Mouse (Mus musculus) stomach, postnatal 0 days (tissue): ENCODE measurements around the gene Ccdc183. TPM values are rescaled to one million over a fixed set of nuclear protein-coding genes. Genes with fewer than 3 reads are reported as not detected.
A peak's percentile ranks its signal among the peaks of the same experiment; 100 is the strongest.

Experiments
- ATAC-seq: fragments of 200-750 bp; cut with Nextera tagmentation; 2 replicates; pipeline ENCODE4 v1.8.0; 2017; ENCODE audit not compliant: low FRiP score, low TSS enrichment
- DNase-seq: peaks from one replicate; pipeline ENCODE4 v3.0.0-alpha.2; 2016; ENCODE audit warnings: low spot score
- H3K27ac ChIP-seq: fragments of 300-500 bp; sonication (generic); replicated peaks from 2 replicates; pipeline ENCODE4 v1.5.1; 2014; ENCODE audit warnings: mild to moderate bottlenecking, control low read depth
- H3K27me3 ChIP-seq: fragments of 300-500 bp; sonication (generic); 2 replicates; pipeline ENCODE4 v1.6.1; 2014; ENCODE audit warnings: low read length; ENCODE audit not compliant: control insufficient read depth, insufficient read depth
- H3K36me3 ChIP-seq: fragments of 300-500 bp; sonication (generic); 2 replicates; pipeline ENCODE4 v1.6.1; 2014; ENCODE audit warnings: low read length, mixed read lengths; ENCODE audit not compliant: control insufficient read depth, insufficient read depth
- H3K4me1 ChIP-seq: fragments of 300-500 bp; sonication (generic); replicated peaks from 2 replicates; pipeline ENCODE4 v1.6.1; 2014; ENCODE audit warnings: antibody characterized with exemption; ENCODE audit not compliant: control insufficient read depth, insufficient read depth
- H3K4me2 ChIP-seq: fragments of 300-500 bp; sonication (generic); replicated peaks from 2 replicates; pipeline ENCODE4 v1.6.1; 2014; ENCODE audit warnings: low read depth, mild to moderate bottlenecking, control low read depth, moderate library complexity
- H3K4me3 ChIP-seq: fragments of 300-500 bp; sonication (generic); 2 replicates; pipeline ENCODE4 v1.5.1; 2014; ENCODE audit warnings: low read depth, low read length, control low read depth
- H3K9ac ChIP-seq: fragments of 300-500 bp; sonication (generic); 2 replicates; pipeline ENCODE4 v1.6.1; 2014; ENCODE audit warnings: mild to moderate bottlenecking, low read length, control low read depth, mixed read lengths
- H3K9me3 ChIP-seq: fragments of 300-500 bp; sonication (generic); 2 replicates; pipeline ENCODE4 v1.6.1; 2016; ENCODE audit warnings: low read length; ENCODE audit not compliant: control insufficient read depth
- CTCF ChIP-seq: IDR thresholded peaks from 2 replicates; pipeline ENCODE4 v1.5.1; 2016; ENCODE audit warnings: antibody characterized with exemption, low read depth, mild to moderate bottlenecking, moderate library complexity
- EP300 ChIP-seq: optimal IDR thresholded peaks from 2 replicates; pipeline ENCODE3; 2016; ENCODE audit warnings: antibody characterized with exemption
- WGBS: fragments of 180-500 bp; shearing (Covaris S2); extraction: QIAGEN DNeasy Blood & Tissue Kit; methylation state at CpG from one replicate; pipeline ENCODE4 v1.1.7; 2014; 5-methylcytosine and 5-hydroxymethylcytosine counted together
- polyA plus RNA-seq: library from polyadenylated mRNA; unstranded; fragments of >200 nt; fragmentation: Nextera tagmentation; extraction: Ambion mirVana; gene quantifications from 2 replicates; pipeline ENCODE4 v1.2.1, GENCODE M21; 2015

Ccdc183 gene
- polyA plus RNA-seq, 1 experiment from 2014 or later, result 0.21 TPM

DNA sequence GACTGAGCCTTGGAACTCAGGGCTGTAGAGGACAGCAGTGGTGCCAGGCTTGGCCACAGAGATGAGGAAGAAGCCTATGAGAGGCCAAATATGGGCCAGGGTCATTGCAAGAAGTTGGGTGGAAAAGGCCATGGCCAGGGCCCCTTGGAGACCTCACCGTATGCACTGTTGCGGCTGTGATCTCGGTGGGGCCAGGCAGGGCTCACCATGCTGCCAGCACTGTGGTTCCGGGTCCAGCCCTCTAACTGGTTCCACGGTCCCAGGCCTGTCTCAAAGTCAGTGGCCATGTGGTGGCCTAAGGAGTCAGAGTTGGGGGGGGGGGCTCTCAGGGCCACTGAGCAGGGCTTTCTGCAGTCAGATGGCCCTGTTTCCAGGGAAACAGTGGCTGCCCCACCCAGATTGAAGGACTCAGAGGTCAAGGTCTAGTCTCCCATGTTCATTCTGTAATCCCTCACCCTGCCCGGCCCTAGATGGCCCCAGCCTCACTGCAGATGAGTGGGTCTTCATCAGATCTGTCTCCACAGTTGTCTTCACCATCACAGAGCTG, 48.9 kb downstream of the Ccdc183 start:
- WGBS, result 85% methylated on average over 6 of the region's 6 CpGs
- Histone ChIP-seq H3K4me3 (no peak overlapping the region), H3K27me3 (no peaks in the 10 kb centered on the region), H3K36me3 (peaks cover 9% of the 10 kb centered on the region; the same call in 1 of the 2 replicates), H3K4me2 (no peak overlapping the region), H3K9me3 (no peaks in the 10 kb centered on the region), H3K4me1 (no peaks in the 10 kb centered on the region), H3K27ac (no peak overlapping the region), H3K9ac (no peak overlapping the region)
- ATAC-seq, result no peak
- TF ChIP-seq EP300 (no peak), CTCF (no peak)
- peak; percentile 40 for DNase-seq

DNA sequence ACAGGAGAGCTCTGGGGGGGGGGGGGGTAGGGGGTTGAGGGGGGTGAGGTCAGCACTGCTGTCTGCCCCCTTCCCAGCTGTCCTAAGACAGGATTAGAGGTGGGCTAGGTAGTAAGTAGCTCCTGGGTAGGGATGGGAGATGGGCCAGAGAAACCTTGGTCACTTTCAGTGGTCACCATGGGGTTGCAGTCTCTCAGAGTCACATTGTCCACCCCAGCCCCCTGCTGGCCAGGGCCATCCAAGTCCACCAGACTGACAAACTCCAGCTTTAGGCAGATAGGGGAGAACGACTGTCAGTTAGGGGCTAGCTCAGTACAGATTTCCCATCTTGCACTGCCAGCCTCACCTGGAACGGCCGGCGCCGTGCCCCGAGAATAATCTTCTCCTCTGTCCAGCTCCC, 50.9 kb downstream of the Ccdc183 start:
- Histone ChIP-seq H3K36me3 (peaks cover 23% of the 10 kb centered on the region), H3K9me3 (no peaks in the 10 kb centered on the region), H3K27ac (no peak overlapping the region), H3K27me3 (no peaks in the 10 kb centered on the region), H3K4me1 (no peaks in the 10 kb centered on the region), H3K4me2 (no peak overlapping the region), H3K9ac (no peak overlapping the region), H3K4me3 (no peak overlapping the region)
- WGBS, result 83% methylated on average over 6 of the region's 6 CpGs
- DNase-seq, result no peak
- no peak for ATAC-seq
- TF ChIP-seq CTCF, result peak; percentile 50
- TF ChIP-seq EP300, result no peak

DNA sequence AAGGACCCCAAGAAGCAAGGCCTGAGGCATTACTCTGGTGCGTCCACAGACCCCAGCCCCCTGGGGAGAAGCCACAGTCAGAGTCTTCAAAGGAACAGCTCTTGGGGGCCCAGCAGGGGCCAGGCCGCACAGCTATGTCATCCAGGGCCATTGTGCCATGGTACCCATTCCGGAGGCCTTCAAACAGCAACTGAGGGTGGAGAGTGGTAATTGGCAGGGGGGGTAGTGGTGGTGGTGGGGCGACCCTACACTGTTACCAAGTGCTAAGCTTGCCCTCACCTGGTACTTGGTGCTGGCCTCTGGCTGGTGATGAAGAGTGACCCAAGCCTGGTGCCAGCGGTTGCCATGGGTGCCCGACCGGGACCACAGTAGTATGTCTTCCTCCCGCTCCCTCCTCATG, 51.7 kb downstream of the Ccdc183 start:
- no peaks in the 10 kb centered on the region for H3K27me3 ChIP-seq
- no peaks in the 10 kb centered on the region for H3K4me1 ChIP-seq
- TF ChIP-seq CTCF, result no peak
- no peak for TF ChIP-seq EP300
- no peaks in the 10 kb centered on the region for H3K9me3 ChIP-seq
- no peak for ATAC-seq
- peaks cover 23% of the 10 kb centered on the region for H3K36me3 ChIP-seq
- no peak for DNase-seq
- H3K4me2 ChIP-seq, result no peak overlapping the region
- WGBS, result 89% methylated on average over 8 of the region's 8 CpGs
- no peak overlapping the region for H3K9ac ChIP-seq
- H3K27ac ChIP-seq, result no peak overlapping the region
- H3K4me3 ChIP-seq, result no peak overlapping the region

- H3K9me3 ChIP-seq, result no peaks in the 10 kb centered on the region
- 78% methylated on average over 9 of the region's 9 CpGs for WGBS
- H3K27me3 ChIP-seq, result no peaks in the 10 kb centered on the region
- H3K4me1 ChIP-seq, result 0 out of 2 replicates have a peak, but pooled peaks cover 1% of the 10 kb centered on the region
- no peak overlapping the region for H3K9ac ChIP-seq
- ATAC-seq, result no peak
- no peak overlapping the region for H3K4me3 ChIP-seq
- H3K4me2 ChIP-seq, result no peak overlapping the region
- DNase-seq, result no peak
- no peak for TF ChIP-seq EP300
- no peak for TF ChIP-seq CTCF
- H3K27ac ChIP-seq, result no peak overlapping the region
- H3K36me3 ChIP-seq, result peaks cover 23% of the 10 kb centered on the region
Measured at GRCm38 (mm10) chr2:25561946-25562345, 55.5 kb downstream of the Ccdc183 start.

- ATAC-seq, result no peak
- H3K4me2 ChIP-seq, result no peak overlapping the region
- WGBS, result 94% methylated on average over 8 of the region's 8 CpGs
Measured at GRCm38 (mm10) chr2:25560551-25560950, 56.9 kb downstream of the Ccdc183 start.

DNA sequence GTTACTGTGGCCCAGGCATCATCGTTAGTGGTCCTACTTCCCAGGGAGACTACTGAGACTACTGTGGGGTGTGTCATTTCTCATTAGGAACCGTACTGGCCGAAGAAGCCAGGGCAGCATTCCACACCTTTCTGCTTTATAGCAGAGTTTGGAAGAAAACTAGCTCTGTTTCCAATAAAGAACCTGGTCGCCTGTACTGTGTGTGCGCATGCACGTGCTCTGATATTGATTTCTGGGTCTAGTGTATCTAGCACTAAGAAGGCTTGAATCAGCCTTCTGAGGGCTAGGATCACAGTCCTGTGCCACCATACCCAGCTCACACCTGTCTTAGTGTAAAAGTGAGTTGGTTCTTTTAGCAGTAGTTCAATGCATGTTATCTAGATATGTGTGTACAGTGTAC, 58.7 kb downstream of the Ccdc183 start:
- ATAC-seq, result no peak

More at GRCm38 (mm10) chr2:25560551-25560950, 56.9 kb downstream of the Ccdc183 start:
- Histone ChIP-seq H3K27ac (no peak overlapping the region), H3K36me3 (peaks cover 23% of the 10 kb centered on the region), H3K27me3 (no peaks in the 10 kb centered on the region), H3K9me3 (no peaks in the 10 kb centered on the region), H3K4me3 (no peak overlapping the region), H3K9ac (no peak overlapping the region), H3K4me1 (0 out of 2 replicates have a peak, but pooled peaks cover 3% of the 10 kb centered on the region)
- TF ChIP-seq CTCF (no peak), EP300 (no peak)
- DNase-seq, result no peak

More for the DNA sequence above, 58.7 kb downstream of the Ccdc183 start:
- Histone ChIP-seq H3K4me2 (peak overlapping the region; percentile 91), H3K36me3 (peaks cover 17% of the 10 kb centered on the region), H3K4me1 (0 out of 2 replicates have a peak, but pooled peaks cover 3% of the 10 kb centered on the region), H3K9me3 (no peaks in the 10 kb centered on the region), H3K27ac (no peak overlapping the region), H3K4me3 (peak overlapping the region; percentile 91), H3K27me3 (no peaks in the 10 kb centered on the region), H3K9ac (peak overlapping the region; percentile 91)
- no peak for TF ChIP-seq CTCF
- TF ChIP-seq EP300, result no peak
- WGBS, result 45% methylated on average over 6 of the region's 6 CpGs
- DNase-seq, result peak; percentile 14

Other genes with a start within 250 kb of the Ccdc183 start
- 14.1 and 16.6 TPM in 2 replicates for gene Sapcd2, start 245.4 kb downstream of the Ccdc183 start, polyA plus RNA-seq
- 21.2 and 23.3 TPM in 2 replicates for gene Entpd2, start 221.8 kb downstream of the Ccdc183 start, polyA plus RNA-seq
- 52.8 and 53.0 TPM in 2 replicates for gene Npdc1, start 218.3 kb downstream of the Ccdc183 start, polyA plus RNA-seq
- gene Fut7, start 194.4 kb downstream of the Ccdc183 start, polyA plus RNA-seq, result 0.12 TPM in 1 of 2 replicates, not detected in the other
- gene Abca2, start 189.0 kb downstream of the Ccdc183 start, polyA plus RNA-seq, result 1.7 and 2.6 TPM in 2 replicates
- gene Clic3, start 160.8 kb downstream of the Ccdc183 start, polyA plus RNA-seq, result 246 and 272 TPM in 2 replicates
- gene Paxx, start 156.6 kb downstream of the Ccdc183 start, polyA plus RNA-seq, result 51.7 and 59.7 TPM in 2 replicates
- 4.7 and 5.2 TPM in 2 replicates for gene Ptgds, start 147.6 kb downstream of the Ccdc183 start, polyA plus RNA-seq
- not detected in 2 replicates for gene Lcn12, start 123.8 kb downstream of the Ccdc183 start, polyA plus RNA-seq
- 39.3 and 47.5 TPM in 2 replicates for gene Fbxw5, start 116.9 kb downstream of the Ccdc183 start, polyA plus RNA-seq
- gene C8g, start 116.0 kb downstream of the Ccdc183 start, polyA plus RNA-seq, result 2.8 and 3.8 TPM in 2 replicates
- gene Traf2, start 70.7 kb downstream of the Ccdc183 start, polyA plus RNA-seq, result 15.9 and 16.0 TPM in 2 replicates
- 351 and 372 TPM in 2 replicates for gene Edf1, start 59.8 kb downstream of the Ccdc183 start, polyA plus RNA-seq
- gene Mamdc4, start 42.8 kb downstream of the Ccdc183 start, polyA plus RNA-seq, result 0.34 and 0.55 TPM in 2 replicates
- gene Phpt1, start 42.5 kb downstream of the Ccdc183 start, polyA plus RNA-seq, result 87.0 and 87.5 TPM in 2 replicates
- 0.29 and 0.52 TPM in 2 replicates for gene Ajm1, start 35.9 kb downstream of the Ccdc183 start, polyA plus RNA-seq
- 30.9 and 32.2 TPM in 2 replicates for gene Rabl6, start 9.2 kb downstream of the Ccdc183 start, polyA plus RNA-seq
- gene Tmem141, start 4.3 kb upstream of the Ccdc183 start, polyA plus RNA-seq, result 32.4 and 33.3 TPM in 2 replicates
- 3.5 and 3.8 TPM in 2 replicates for gene Fcna, start 10.4 kb upstream of the Ccdc183 start, polyA plus RNA-seq
- gene Lcn8, start 35.4 kb upstream of the Ccdc183 start, polyA plus RNA-seq, result 0.16 and 0.22 TPM in 2 replicates
- not detected in 2 replicates for gene Lcn5, start 40.3 kb upstream of the Ccdc183 start, polyA plus RNA-seq
- not detected in 2 replicates for gene Lcn6, start 59.1 kb upstream of the Ccdc183 start, polyA plus RNA-seq
- not detected in 2 replicates for gene Lcn10, start 65.0 kb upstream of the Ccdc183 start, polyA plus RNA-seq
- 0.39 TPM in 1 of 2 replicates, not detected in the other for gene Obp2a, start 82.4 kb upstream of the Ccdc183 start, polyA plus RNA-seq
- gene Bmyc, start 89.1 kb upstream of the Ccdc183 start, polyA plus RNA-seq, result 53.9 and 55.6 TPM in 2 replicates
- gene Obp2b, start 119.3 kb upstream of the Ccdc183 start, polyA plus RNA-seq, result not detected in 2 replicates
- not detected in 2 replicates for gene Lcn3, start 147.9 kb upstream of the Ccdc183 start, polyA plus RNA-seq
- not detected in 2 replicates for gene Lcn11, start 159.3 kb upstream of the Ccdc183 start, polyA plus RNA-seq
- 1.2 and 1.6 TPM in 2 replicates for gene Gm13539, start 164.6 kb upstream of the Ccdc183 start, polyA plus RNA-seq
- gene Glt6d1, start 198.2 kb upstream of the Ccdc183 start, polyA plus RNA-seq, result not detected in 2 replicates
- gene Lcn9, start 205.5 kb upstream of the Ccdc183 start, polyA plus RNA-seq, result not detected in 2 replicates
- 0.10 TPM in 1 of 2 replicates, not detected in the other for gene Sohlh1, start 229.6 kb upstream of the Ccdc183 start, polyA plus RNA-seq
- 0.19 and 0.30 TPM in 2 replicates for gene Kcnt1, start 246.1 kb upstream of the Ccdc183 start, polyA plus RNA-seq